Mouse (Mus musculus) CH12.LX (cell line): ENCODE measurements around the gene Chaf1b. TPM values are rescaled to one million over a fixed set of nuclear protein-coding genes. Genes with fewer than 3 reads are reported as not detected.
A peak's percentile ranks its signal among the peaks of the same experiment; 100 is the strongest.

ENCODE experiments used
- DNase-seq: peaks from one replicate; pipeline ENCODE4 v3.0.0-alpha.2; 2013; ENCODE audit errors: extremely low read depth
- H3K27ac ChIP-seq: 2 replicates; pipeline ENCODE4 v1.5.1; 2012; ENCODE audit warnings: low read depth, mild to moderate bottlenecking, control low read depth, moderate library complexity; ENCODE audit not compliant: insufficient read depth
- H3K27me3 ChIP-seq: replicated peaks from 2 replicates; pipeline ENCODE3; 2012; ENCODE audit warnings: inconsistent platforms
- H3K36me3 ChIP-seq, 2 experiments: replicated peaks in 1 of 2; 2 replicates each; pipeline versions ENCODE3 to v1.6.1; 2012; ENCODE audit warnings: inconsistent platforms in 1 of 2, low read length in 1 of 2, mild to moderate bottlenecking in 1 of 2, mixed read lengths in 1 of 2, moderate library complexity in 1 of 2; ENCODE audit not compliant: control insufficient read depth in 1 of 2, insufficient read depth in 1 of 2
- H3K4me1 ChIP-seq, 2 experiments: 2 replicates each; pipeline ENCODE4 v1.6.1; 2012; ENCODE audit warnings: inconsistent platforms in 1 of 2, moderate library complexity in 1 of 2; ENCODE audit not compliant: insufficient read depth in 2 of 2, control insufficient read depth in 1 of 2
- H3K4me2 ChIP-seq: 2 replicates; pipeline ENCODE4 v1.6.1; 2012; ENCODE audit warnings: low read depth, mild to moderate bottlenecking, control low read depth; ENCODE audit not compliant: poor library complexity, insufficient read depth, severe bottlenecking
- H3K4me3 ChIP-seq, 3 experiments: fragments of 150-350 bp in 1 of 3; sonication (generic) in 1 of 3; replicated peaks in 1 of 3; 2 replicates each; pipeline versions ENCODE3 to v1.5.1; 2011 to 2012; ENCODE audit warnings: low read depth in 2 of 3, low read length in 2 of 3, mild to moderate bottlenecking in 2 of 3, moderate library complexity in 2 of 3, control low read depth in 1 of 3, improper control_type of control experiment in 1 of 3, inconsistent platforms in 1 of 3, mixed read lengths in 1 of 3; ENCODE audit not compliant: poor library complexity in 1 of 3
- H3K79me2 ChIP-seq: replicated peaks from 2 replicates; pipeline ENCODE4 v1.6.1; 2012; ENCODE audit warnings: mild to moderate bottlenecking, moderate library complexity; ENCODE audit not compliant: control insufficient read depth, poor library complexity, insufficient read depth, severe bottlenecking; ENCODE audit errors: extremely low read depth
- H3K9ac ChIP-seq: 2 replicates; pipeline ENCODE4 v1.6.1; 2012; ENCODE audit warnings: low read depth, mild to moderate bottlenecking, control low read depth, moderate library complexity; ENCODE audit not compliant: insufficient read depth
- H3K9me3 ChIP-seq: replicated peaks from 2 replicates; pipeline ENCODE3; 2012; ENCODE audit warnings: low read length, inconsistent platforms, mixed read lengths
- CHD1 ChIP-seq: IDR thresholded peaks from 2 replicates; pipeline ENCODE4 v1.6.1; 2012; ENCODE audit warnings: low read depth, low read length, improper control_type of control experiment, inconsistent platforms
- CTCF ChIP-seq, 2 experiments: IDR thresholded peaks in 1 of 2; conservative IDR thresholded peaks in 1 of 2; 2 replicates each; pipeline ENCODE4 v1.5.1; 2011 to 2012; ENCODE audit warnings: low read depth in 2 of 2, low read length in 2 of 2, improper control_type of control experiment in 1 of 2, inconsistent platforms in 1 of 2, mild to moderate bottlenecking in 1 of 2, moderate library complexity in 1 of 2
- E2F4 ChIP-seq: IDR thresholded peaks from 2 replicates; pipeline ENCODE4 v1.6.1; 2011; ENCODE audit warnings: low read depth, low read length, improper control_type of control experiment; ENCODE audit not compliant: insufficient replicate concordance
- ELF1 ChIP-seq: IDR thresholded peaks from 2 replicates; pipeline ENCODE4 v1.6.1; 2014; ENCODE audit warnings: low read depth, mild to moderate bottlenecking, inconsistent platforms, low read length, improper control_type of control experiment
- EP300 ChIP-seq: IDR thresholded peaks from 2 replicates; pipeline ENCODE4 v1.6.1; 2011; ENCODE audit warnings: low read length, improper control_type of control experiment
- ETS1 ChIP-seq: conservative IDR thresholded peaks from 2 replicates; pipeline ENCODE4 v1.6.1; 2012; ENCODE audit warnings: low read depth, mild to moderate bottlenecking, inconsistent platforms, low read length, improper control_type of control experiment, moderate library complexity
- GABPA ChIP-seq: IDR thresholded peaks from 2 replicates; pipeline ENCODE4 v1.6.1; 2012; ENCODE audit warnings: low read depth, low read length, improper control_type of control experiment, inconsistent platforms; ENCODE audit not compliant: insufficient replicate concordance
- HCFC1 ChIP-seq: IDR thresholded peaks from 2 replicates; pipeline ENCODE4 v1.6.1; 2012; ENCODE audit warnings: low read depth, mild to moderate bottlenecking, inconsistent platforms, low read length, improper control_type of control experiment
- IRF4 ChIP-seq: IDR thresholded peaks from 2 replicates; pipeline ENCODE4 v1.6.1; 2014; ENCODE audit warnings: low read depth, mild to moderate bottlenecking, inconsistent platforms, low read length, improper control_type of control experiment
- KAT2A ChIP-seq: IDR thresholded peaks from 2 replicates; pipeline ENCODE4 v1.6.1; 2012; ENCODE audit warnings: low read length, improper control_type of control experiment, inconsistent platforms; ENCODE audit not compliant: insufficient replicate concordance
- MAX ChIP-seq: IDR thresholded peaks from 2 replicates; pipeline ENCODE4 v1.6.1; 2011; ENCODE audit warnings: low read length, improper control_type of control experiment
- MAZ ChIP-seq: IDR thresholded peaks from 2 replicates; pipeline ENCODE4 v1.6.1; 2012; ENCODE audit warnings: low read depth, mild to moderate bottlenecking, inconsistent platforms, low read length, improper control_type of control experiment, moderate library complexity
- MXI1 ChIP-seq: IDR thresholded peaks from 2 replicates; pipeline ENCODE4 v1.6.1; 2011; ENCODE audit warnings: mild to moderate bottlenecking, low read depth, low read length, improper control_type of control experiment
- MYC ChIP-seq: IDR thresholded peaks from 2 replicates; pipeline ENCODE4 v1.6.1; 2011; ENCODE audit warnings: low read depth, mild to moderate bottlenecking, improper control_type of control experiment, low read length
- NELFE ChIP-seq: IDR thresholded peaks from 2 replicates; pipeline ENCODE4 v1.6.1; 2011; ENCODE audit warnings: low read depth, low read length, improper control_type of control experiment
- NRF1 ChIP-seq: IDR thresholded peaks from 2 replicates; pipeline ENCODE4 v1.6.1; 2014; ENCODE audit warnings: low read depth, mild to moderate bottlenecking, inconsistent platforms, low read length, improper control_type of control experiment, moderate library complexity
- PAX5 ChIP-seq: IDR thresholded peaks from 2 replicates; pipeline ENCODE4 v1.6.1; 2012; ENCODE audit warnings: low read length, inconsistent platforms, mixed read lengths
- POLR2A ChIP-seq: IDR thresholded peaks from 2 replicates; pipeline ENCODE4 v1.6.1; 2011; ENCODE audit warnings: low read depth, mild to moderate bottlenecking, improper control_type of control experiment, low read length
- RAD21 ChIP-seq: IDR thresholded peaks from 2 replicates; pipeline ENCODE4 v1.6.1; 2011; ENCODE audit warnings: low read depth, mild to moderate bottlenecking, low read length, improper control_type of control experiment, moderate library complexity
- RCOR1 ChIP-seq: conservative IDR thresholded peaks from 2 replicates; pipeline ENCODE4 v1.6.1; 2012; ENCODE audit warnings: low read depth, mild to moderate bottlenecking, inconsistent platforms, low read length, improper control_type of control experiment
- SMC3 ChIP-seq: IDR thresholded peaks from 2 replicates; pipeline ENCODE4 v1.6.1; 2011; ENCODE audit warnings: low read depth, low read length, improper control_type of control experiment
- TBP ChIP-seq: conservative IDR thresholded peaks from 2 replicates; pipeline ENCODE4 v1.6.1; 2011; ENCODE audit warnings: low read depth, low read length, improper control_type of control experiment
- TCF12 ChIP-seq: IDR thresholded peaks from 2 replicates; pipeline ENCODE4 v1.6.1; 2014; ENCODE audit warnings: low read depth, mild to moderate bottlenecking, inconsistent platforms, low read length, improper control_type of control experiment
- UBTF ChIP-seq: IDR thresholded peaks from 2 replicates; pipeline ENCODE4 v1.6.1; 2012; ENCODE audit warnings: low read depth, mild to moderate bottlenecking, inconsistent platforms, low read length, improper control_type of control experiment, moderate library complexity
- USF1 ChIP-seq: IDR thresholded peaks from 2 replicates; pipeline ENCODE4 v1.6.1; 2014; ENCODE audit warnings: low read depth, mild to moderate bottlenecking, inconsistent platforms, low read length, improper control_type of control experiment
- ZC3H11A ChIP-seq: IDR thresholded peaks from 2 replicates; pipeline ENCODE4 v1.6.1; 2012; ENCODE audit warnings: low read depth, mild to moderate bottlenecking, inconsistent platforms, low read length, improper control_type of control experiment
- ZKSCAN1 ChIP-seq: IDR thresholded peaks from 2 replicates; pipeline ENCODE4 v1.6.1; 2012; ENCODE audit warnings: low read depth, inconsistent platforms, low read length, improper control_type of control experiment, borderline replicate concordance
- ZMIZ1 ChIP-seq: IDR thresholded peaks from 2 replicates; pipeline ENCODE4 v1.6.1; 2012; ENCODE audit warnings: low read depth, mild to moderate bottlenecking, inconsistent platforms, low read length, improper control_type of control experiment
- dilution Hi-C: fragments of 300-500 bp; cut with MboI; formaldehyde crosslinking; loops from 2 replicates; pipeline ENCODE4 v1.14.3; 2020; ENCODE audit warnings: low sequenced_read_pairs; ENCODE audit not compliant: extremely low pct_unique_long_range_greater_than_20kb, extremely low pct_ligation_motif_present
- in situ Hi-C: fragments of 300-500 bp; cut with MboI; formaldehyde crosslinking; loops from 3 replicates; pipeline ENCODE4 v1.14.3; 2019; ENCODE audit warnings: low sequenced_read_pairs, low pct_ligation_motif_present, low pct_unique_long_range_greater_than_20kb, mixed read lengths
- polyA plus RNA-seq: library from polyadenylated mRNA; unstranded; fragments of >175 nt; gene quantifications from 2 replicates; pipeline ENCODE4 v1.2.1, GENCODE M21; 2012; ENCODE audit warnings: low read depth; ENCODE audit not compliant: insufficient read length
- total RNA-seq, 2 experiments: library from RNA; depleted of rRNA; stranded (reverse); fragments of 300-350 nt in 1 of 2; fragments of >200 nt in 1 of 2; gene quantifications; 2 replicates each; pipeline ENCODE4 v1.2.3; 2012 to 2014

The Chaf1b gene
- total and polyA plus RNA-seq, 3 experiments = 46.7 to 82.0 (median 76.2) TPM

- TF ChIP-seq ELF1 (peak; percentile 99), NELFE (peak; percentile 85), NRF1 (peak; percentile 13; the same call in 1 of the 2 replicates), USF1 (peak; percentile 78), E2F4 (peak; percentile 64; the same call in 1 of the 2 replicates), UBTF (no peak), PAX5 (no peak), TBP (peak; percentile 94), MAZ (peak; percentile 58; the same call in 1 of the 2 replicates), ZKSCAN1 (no peak), RCOR1 (no peak; the same call in 1 of the 2 replicates), EP300 (peak; percentile 75), HCFC1 (peak; percentile 82), ZMIZ1 (peak; percentile 87), MYC (peak; percentile 100), TCF12 (peak; percentile 84), KAT2A (peak; percentile 75; the same call in 1 of the 2 replicates)
- TF ChIP-seq, all 38 proteins: peak for 29
These were observed 30.3 kb downstream of the Chaf1b start (continued) for GRCm38 (mm10) chr16:93913881-93914576.

- H3K27me3 ChIP-seq = no peaks in the 10 kb centered on the region
- dilution Hi-C loops (no loop called here), in situ Hi-C loops (no loop called here)
- no peak for TF ChIP-seq CHD1
- TF ChIP-seq ZMIZ1 = no peak
- no peak for TF ChIP-seq GABPA
- 0 out of 2 replicates have a peak, but pooled peaks have one; percentile 30 for TF ChIP-seq POLR2A
- peak in 1 of 2 experiments; percentile 75; a peak in 2 of 4 replicates for TF ChIP-seq CTCF (conservative IDR thresholded peaks at IDR 0.05 in 1 of 2, IDR thresholded peaks at IDR 0.05 in 1 of 2; ENCODE audit: low read depth in 2 of 2, low read length in 2 of 2)
- peak; percentile 55; the same call in 1 of the 2 replicates for TF ChIP-seq NELFE
- peak; percentile 86 for TF ChIP-seq SMC3
- peak; percentile 62; the same call in 1 of the 2 replicates for TF ChIP-seq MAX
- TF ChIP-seq TCF12 = 0 out of 2 replicates have a peak, but pooled peaks have one; percentile 32
- TF ChIP-seq MXI1 = no peak
- TF ChIP-seq RAD21 = peak; percentile 57
- TF ChIP-seq ZC3H11A = peak; percentile 27; the same call in 1 of the 2 replicates
- peak; percentile 34; the same call in 1 of the 2 replicates for TF ChIP-seq EP300
- 0 out of 2 replicates have a peak, but pooled peaks have one; percentile 29 for TF ChIP-seq IRF4
- peak; percentile 63; the same call in 1 of the 2 replicates for TF ChIP-seq MYC
- peak; percentile 77; the same call in 1 of the 2 replicates for TF ChIP-seq MAZ
- no peak for TF ChIP-seq ETS1
- no peaks in the 10 kb centered on the region for H3K9me3 ChIP-seq
- no peak overlapping the region for H3K4me2 ChIP-seq
- DNase-seq = peak; percentile 86
- H3K36me3 ChIP-seq = no peaks in the 10 kb centered on the region
- H3K4me3 ChIP-seq = no peak overlapping the region
- H3K27ac ChIP-seq = no peak overlapping the region
- no peak overlapping the region for H3K9ac ChIP-seq
- no peaks in the 10 kb centered on the region for H3K79me2 ChIP-seq
- H3K4me1 ChIP-seq = peaks cover 25 to 71% of the 10 kb centered on the region in 2 experiments
These were observed 31.7 kb downstream of the Chaf1b start for GRCm38 (mm10) chr16:93915338-93915849.
